Mouse (Mus musculus) urinary bladder, postnatal 0 days (tissue): ENCODE results near the gene Fcna. TPM values are rescaled to one million over a fixed set of nuclear protein-coding genes. Genes with fewer than 3 reads are reported as not detected.

Experiments
- polyA plus RNA-seq: library from polyadenylated mRNA; unstranded; fragments of >200 nt; fragmentation: Nextera tagmentation; extraction: Ambion mirVana; gene quantifications from 2 replicates; pipeline ENCODE4 v1.2.1, GENCODE M21; 2015

Gene Fcna
- polyA plus RNA-seq = 55.5 and 333 TPM in 2 replicates

GRCm38 (mm10) chr2:25627811-25628210, at the start of gene Fcna:
TSS of gene Fcna (minus strand) at chr2:25628030.

GRCm38 (mm10) chr2:25676486-25676885, 48.7 kb upstream of the Fcna start, which contains the start of gene Lcn6:
TSS of gene Lcn6 (plus strand) at chr2:25676786.

GRCm38 (mm10) chr2:25657652-25658051, 29.8 kb upstream of the Fcna start, which contains the start of gene Lcn5:
TSS of gene Lcn5 (plus strand) at chr2:25657952.

GRCm38 (mm10) chr2:25652902-25653301, 25.1 kb upstream of the Fcna start, which contains the start of gene Lcn8:
TSS of gene Lcn8 (plus strand) at chr2:25653120.

DNA sequence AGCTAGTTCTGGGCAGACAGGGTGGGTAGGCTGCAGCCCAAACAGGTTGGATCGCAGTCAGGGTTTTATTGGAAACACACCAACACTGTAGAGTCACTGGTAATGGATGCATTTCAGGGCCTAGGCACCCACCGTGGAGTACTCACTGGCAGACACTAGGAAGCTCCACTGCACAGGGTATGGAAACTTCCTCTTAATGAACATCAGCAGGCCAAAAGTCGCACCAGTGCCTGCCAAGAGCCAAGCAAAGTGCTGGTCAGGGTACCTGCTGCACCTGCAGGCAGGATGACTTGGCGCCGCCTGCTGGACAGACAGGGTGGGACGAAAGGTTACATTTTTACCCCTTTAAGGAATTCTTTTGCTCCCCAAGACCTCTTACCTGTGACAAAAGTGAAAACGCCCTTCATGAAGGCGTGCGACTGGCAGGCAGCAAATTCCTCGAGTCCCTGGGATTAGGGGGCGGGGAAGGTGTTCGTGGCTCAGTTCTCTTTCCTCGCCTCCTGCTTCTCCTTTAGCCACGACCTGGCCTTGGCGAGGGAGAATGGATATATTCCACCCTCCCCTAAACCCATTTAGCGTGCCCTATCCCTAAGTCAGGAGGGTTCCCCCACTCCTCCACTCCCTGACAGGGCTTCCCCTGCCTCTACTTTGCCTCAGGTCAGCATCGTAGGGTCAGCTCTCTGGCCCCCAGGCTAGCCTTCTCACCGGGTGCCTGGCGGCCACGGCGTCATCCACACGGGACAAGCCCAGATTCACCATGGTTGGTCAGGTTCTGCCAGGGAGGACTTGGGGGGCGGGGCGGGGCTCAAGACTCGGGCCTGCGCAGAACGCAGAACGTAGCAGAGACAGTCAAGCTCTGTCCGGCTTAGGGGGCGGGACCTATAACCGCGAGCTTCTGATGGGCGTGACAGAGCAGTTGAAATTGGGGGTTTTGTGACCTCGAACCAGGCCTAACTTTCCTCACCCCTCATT, 6.3 kb downstream of the Fcna start, which contains the start of gene Tmem141:
Tmem141 (minus strand) TSS at position 777 of the 972 bp plus-strand sequence.

DNA sequence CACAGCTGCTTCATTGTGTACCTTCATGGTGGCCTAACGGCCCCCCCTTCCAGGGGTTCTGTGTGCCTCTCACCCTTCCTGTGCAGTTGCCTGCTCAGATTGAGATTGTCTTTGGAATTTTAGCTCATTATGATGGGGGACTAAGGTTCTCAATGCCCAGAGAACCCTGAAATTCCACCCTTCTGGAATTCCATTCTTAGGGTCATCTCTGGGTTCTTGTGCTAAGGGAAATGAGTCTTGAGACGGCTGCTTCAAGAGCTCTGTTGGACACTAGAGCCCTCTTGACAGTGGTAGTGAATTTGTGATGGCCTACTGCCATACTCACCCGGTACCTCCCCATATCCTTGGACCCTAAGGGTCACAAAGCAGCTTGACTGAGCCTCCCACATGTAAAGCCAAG, 10.3 kb downstream of the Fcna start, which contains the start of gene Ccdc183:
Ccdc183 (minus strand) TSS at position 101 of the 400 bp plus-strand sequence.

GRCm38 (mm10) chr2:25607761-25608622, 19.8 kb downstream of the Fcna start, which contains the start of gene Rabl6:
TSS of gene Rabl6 (minus strand) at chr2:25608521.

GRCm38 (mm10) chr2:25581294-25581864, 46.5 kb downstream of the Fcna start, which contains the start of gene Ajm1:
TSS of gene Ajm1 (minus strand) at chr2:25581757.

Other genes with a start within 250 kb of the Fcna start
- gene Entpd2, start 232.2 kb downstream of the Fcna start, polyA plus RNA-seq = 38.2 and 39.1 TPM in 2 replicates
- 58.9 and 59.9 TPM in 2 replicates for gene Npdc1, start 228.7 kb downstream of the Fcna start, polyA plus RNA-seq
- 0.08 TPM in 1 of 2 replicates, not detected in the other for gene Fut7, start 204.8 kb downstream of the Fcna start, polyA plus RNA-seq
- gene Abca2, start 199.3 kb downstream of the Fcna start, polyA plus RNA-seq = 1.5 and 1.6 TPM in 2 replicates
- gene Clic3, start 171.2 kb downstream of the Fcna start, polyA plus RNA-seq = 10.4 and 12.0 TPM in 2 replicates
- 34.9 and 35.2 TPM in 2 replicates for gene Paxx, start 166.9 kb downstream of the Fcna start, polyA plus RNA-seq
- 0.47 and 0.68 TPM in 2 replicates for gene Ptgds, start 158.0 kb downstream of the Fcna start, polyA plus RNA-seq
- not detected in 2 replicates for gene Lcn12, start 134.1 kb downstream of the Fcna start, polyA plus RNA-seq
- gene Fbxw5, start 127.3 kb downstream of the Fcna start, polyA plus RNA-seq = 68.9 and 70.0 TPM in 2 replicates
- gene C8g, start 126.3 kb downstream of the Fcna start, polyA plus RNA-seq = 1.8 and 3.6 TPM in 2 replicates
- gene Traf2, start 81.1 kb downstream of the Fcna start, polyA plus RNA-seq = 15.1 and 15.8 TPM in 2 replicates
- 285 and 297 TPM in 2 replicates for gene Edf1, start 70.2 kb downstream of the Fcna start, polyA plus RNA-seq
- 0.19 and 1.1 TPM in 2 replicates for gene Mamdc4, start 53.2 kb downstream of the Fcna start, polyA plus RNA-seq
- 78.4 and 95.7 TPM in 2 replicates for gene Phpt1, start 52.8 kb downstream of the Fcna start, polyA plus RNA-seq
- 0.05 TPM in 1 of 2 replicates, not detected in the other for gene Ajm1, start 46.3 kb downstream of the Fcna start, polyA plus RNA-seq
- 31.5 and 33.2 TPM in 2 replicates for gene Rabl6, start 19.5 kb downstream of the Fcna start, polyA plus RNA-seq
- gene Ccdc183, start 10.4 kb downstream of the Fcna start, polyA plus RNA-seq = 0.23 and 0.37 TPM in 2 replicates
- 61.4 and 62.3 TPM in 2 replicates for gene Tmem141, start 6.0 kb downstream of the Fcna start, polyA plus RNA-seq
- gene Lcn8, start 25.1 kb upstream of the Fcna start, polyA plus RNA-seq = 1.5 and 2.1 TPM in 2 replicates
- not detected in 2 replicates for gene Lcn5, start 29.9 kb upstream of the Fcna start, polyA plus RNA-seq
- gene Lcn6, start 48.8 kb upstream of the Fcna start, polyA plus RNA-seq = 0.34 and 0.50 TPM in 2 replicates
- gene Lcn10, start 54.7 kb upstream of the Fcna start, polyA plus RNA-seq = 0.57 and 0.71 TPM in 2 replicates
- gene Obp2a, start 72.0 kb upstream of the Fcna start, polyA plus RNA-seq = not detected in 2 replicates
- gene Bmyc, start 78.7 kb upstream of the Fcna start, polyA plus RNA-seq = 61.4 and 71.3 TPM in 2 replicates
- gene Obp2b, start 109.0 kb upstream of the Fcna start, polyA plus RNA-seq = not detected in 2 replicates
- gene Lcn3, start 137.5 kb upstream of the Fcna start, polyA plus RNA-seq = not detected in 2 replicates
- gene Lcn11, start 149.0 kb upstream of the Fcna start, polyA plus RNA-seq = not detected in 2 replicates
- gene Gm13539, start 154.2 kb upstream of the Fcna start, polyA plus RNA-seq = not detected in 2 replicates
- not detected in 2 replicates for gene Glt6d1, start 187.8 kb upstream of the Fcna start, polyA plus RNA-seq
- not detected in 2 replicates for gene Lcn9, start 195.1 kb upstream of the Fcna start, polyA plus RNA-seq
- not detected in 2 replicates for gene Sohlh1, start 219.2 kb upstream of the Fcna start, polyA plus RNA-seq
- 1.5 and 2.8 TPM in 2 replicates for gene Kcnt1, start 235.7 kb upstream of the Fcna start, polyA plus RNA-seq